Mouse (Mus musculus) megakaryocyte, embryonic 14.5 days (primary cell): Measurements from ENCODE around the gene Selenoi. TPM values are rescaled to one million over a fixed set of nuclear protein-coding genes. Genes with fewer than 3 reads are reported as not detected.
"Not testable (repeated sequence)": the region's sequence is repeated elsewhere in the genome, so short reads cannot be mapped to it uniquely, and the experiment has no call there.

ENCODE experiments used
- H3K27me3 ChIP-seq: replicated peaks from 2 replicates; pipeline ENCODE3; 2012; ENCODE audit warnings: inconsistent platforms
- H3K36me3 ChIP-seq: replicated peaks from 2 replicates; pipeline ENCODE3; 2012; ENCODE audit warnings: low read length, inconsistent platforms, mixed read lengths
- H3K4me1 ChIP-seq: 2 replicates; pipeline ENCODE4 v1.6.1; 2012; ENCODE audit warnings: inconsistent platforms
- H3K4me3 ChIP-seq: replicated peaks from 2 replicates; pipeline ENCODE3; 2012; ENCODE audit warnings: moderate library complexity, mild to moderate bottlenecking, inconsistent platforms
- H3K9me3 ChIP-seq: 2 replicates; pipeline ENCODE4 v1.6.1; 2012; ENCODE audit warnings: inconsistent platforms
- FLI1 ChIP-seq: IDR thresholded peaks from 2 replicates; pipeline ENCODE4 v1.6.1; 2012; ENCODE audit warnings: low read length, inconsistent platforms, mixed read lengths
- GATA1 ChIP-seq: IDR thresholded peaks from 3 replicates; pipeline ENCODE4 v1.6.1; 2012; ENCODE audit warnings: mixed read lengths, low read length, inconsistent platforms, borderline replicate concordance
- polyA plus RNA-seq: library from polyadenylated mRNA; stranded (reverse); fragments of >175 nt; gene quantifications from 2 replicates; pipeline ENCODE4 v1.2.3, GENCODE M21; 2012; ENCODE audit warnings: low replicate concordance; ENCODE audit not compliant: insufficient read depth

Selenoi gene
- polyA plus RNA-seq, 1 experiment, result 0.96 TPM

DNA sequence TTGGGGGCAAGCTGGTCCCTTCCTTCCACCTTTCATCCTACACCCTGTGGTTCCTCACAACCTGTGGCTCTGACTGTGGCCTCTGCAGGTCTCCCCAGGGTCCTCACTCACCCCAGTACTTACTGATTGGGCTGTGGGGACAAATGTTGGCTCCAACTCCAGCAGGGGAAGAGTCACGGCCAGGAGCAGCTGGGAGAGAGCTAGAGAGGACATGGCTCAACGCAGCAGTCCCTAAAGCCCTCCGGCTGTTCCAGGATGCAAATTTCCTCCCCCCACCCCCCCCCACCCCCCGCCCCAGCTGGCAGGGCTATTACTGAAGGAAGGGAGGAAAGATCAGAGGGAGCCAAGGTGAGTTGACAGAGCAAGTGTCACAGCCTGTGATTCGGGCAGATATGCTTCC lies 26.9 kb upstream of the Selenoi start, which contains the start of gene Adgrf3:
Gene Adgrf3, minus strand, starts transcription at position 230 of the 400 bp plus-strand sequence.
- no peak for TF ChIP-seq GATA1
- no peak for TF ChIP-seq FLI1
- no peaks in the 10 kb centered on the region for H3K36me3 ChIP-seq
- H3K4me3 ChIP-seq, result no peak within 1 kb of the TSS
- no peaks in the 10 kb centered on the region for H3K9me3 ChIP-seq
- H3K4me1 ChIP-seq, result peaks cover 21% of the 10 kb centered on the region
- peaks cover 23% of the 10 kb centered on the region for H3K27me3 ChIP-seq

DNA sequence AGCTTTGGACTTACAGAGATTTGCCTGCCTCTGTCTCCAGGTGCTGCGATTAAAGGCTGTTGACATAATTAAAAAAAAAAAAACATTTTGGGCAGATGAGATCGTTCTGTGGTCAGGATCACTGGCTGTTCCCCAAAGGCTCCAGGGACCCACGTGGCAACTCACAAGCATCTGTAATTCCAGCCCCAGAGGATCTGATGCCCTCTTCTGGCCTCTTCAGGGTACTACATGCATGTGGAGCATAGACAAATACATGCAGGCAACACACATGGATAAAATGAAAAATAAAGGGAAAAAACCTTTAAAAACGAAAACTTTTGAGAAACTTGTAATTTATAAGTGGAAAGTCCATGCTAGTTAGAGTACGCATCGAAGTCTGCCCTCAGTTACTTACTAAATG lies 25.1 kb upstream of the Selenoi start:
- TF ChIP-seq FLI1 (no peak), GATA1 (no peak)
- H3K9me3 ChIP-seq, result no peaks in the 10 kb centered on the region
- no peaks in the 10 kb centered on the region for H3K36me3 ChIP-seq
- no peak overlapping the region for H3K4me3 ChIP-seq
- peaks cover 13% of the 10 kb centered on the region; the same call in 1 of the 2 replicates for H3K4me1 ChIP-seq
- H3K27me3 ChIP-seq, result peaks cover 21% of the 10 kb centered on the region

DNA sequence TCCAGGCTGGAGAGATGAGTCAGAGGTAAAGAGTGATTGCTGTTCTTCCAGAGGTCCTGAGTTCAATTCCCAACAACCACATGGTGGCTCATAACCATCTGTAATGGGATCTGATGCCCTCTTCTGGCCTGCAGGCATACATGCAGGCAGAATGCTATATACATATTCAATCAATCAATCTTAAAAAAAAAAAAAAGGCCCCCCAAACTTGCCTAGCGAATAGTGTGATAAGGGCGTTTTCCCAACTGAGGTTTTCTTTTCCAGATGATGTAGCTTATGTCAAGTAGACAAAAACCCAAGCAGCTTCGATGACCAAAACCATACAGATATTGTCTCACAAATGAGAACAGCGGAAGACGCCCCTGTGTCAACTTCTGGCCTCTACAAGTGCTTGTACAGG lies 21.6 kb upstream of the Selenoi start:
- H3K36me3 ChIP-seq, H3K9me3 ChIP-seq, H3K4me3 ChIP-seq, H3K4me1 ChIP-seq: not testable (repeated sequence)
- peaks cover 11% of the 10 kb centered on the region for H3K27me3 ChIP-seq

DNA sequence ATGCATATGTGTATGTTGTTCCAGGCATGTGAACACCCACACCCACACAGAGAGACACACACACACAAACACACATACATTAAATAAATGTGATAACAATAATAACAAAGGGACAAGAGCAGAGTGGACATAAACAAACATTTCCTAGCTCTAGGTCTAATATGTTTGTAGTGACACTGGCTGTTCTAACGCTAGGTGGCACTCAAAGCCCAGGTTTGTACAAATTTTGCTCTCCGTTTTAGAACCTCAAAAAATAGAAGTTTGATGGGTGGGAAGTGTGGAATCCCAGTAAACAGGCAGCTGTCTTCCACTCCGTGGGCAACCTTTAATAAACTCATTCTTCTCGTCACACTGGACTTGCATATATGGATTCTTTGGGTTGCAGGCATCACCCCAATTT lies 17.5 kb upstream of the Selenoi start:
- peaks cover 21% of the 10 kb centered on the region for H3K27me3 ChIP-seq
- peaks cover 5% of the 10 kb centered on the region; the same call in 1 of the 2 replicates for H3K4me1 ChIP-seq
- no peak overlapping the region for H3K4me3 ChIP-seq
- no peaks in the 10 kb centered on the region for H3K36me3 ChIP-seq
- H3K9me3 ChIP-seq, result no peaks in the 10 kb centered on the region
- TF ChIP-seq FLI1 (no peak), GATA1 (no peak)

DNA sequence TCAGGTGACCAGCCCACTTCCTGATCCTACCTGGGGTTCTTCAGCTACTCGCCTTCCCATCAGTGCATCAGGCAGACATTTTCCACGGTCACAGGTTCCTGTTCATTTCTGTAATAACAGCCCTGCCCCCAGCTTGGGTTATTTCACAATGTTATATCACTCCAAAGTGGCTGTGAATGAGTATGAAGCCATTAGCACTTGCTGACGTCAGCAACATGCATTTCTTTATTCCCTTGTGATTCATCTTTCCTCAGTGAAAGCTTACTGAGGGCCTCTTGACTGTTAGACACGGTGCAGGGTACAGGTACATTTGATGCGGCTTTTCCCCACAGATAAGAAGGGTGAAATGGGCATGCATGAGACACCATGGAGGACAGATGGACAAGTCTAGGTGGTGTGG lies 16.4 kb upstream of the Selenoi start:
- peaks cover 19% of the 10 kb centered on the region for H3K27me3 ChIP-seq
- no peaks in the 10 kb centered on the region for H3K9me3 ChIP-seq
- no peaks in the 10 kb centered on the region for H3K36me3 ChIP-seq
- peaks cover 5% of the 10 kb centered on the region; the same call in 1 of the 2 replicates for H3K4me1 ChIP-seq
- TF ChIP-seq FLI1 (no peak), GATA1 (no peak)
- H3K4me3 ChIP-seq, result peak overlapping the region; percentile 15

DNA sequence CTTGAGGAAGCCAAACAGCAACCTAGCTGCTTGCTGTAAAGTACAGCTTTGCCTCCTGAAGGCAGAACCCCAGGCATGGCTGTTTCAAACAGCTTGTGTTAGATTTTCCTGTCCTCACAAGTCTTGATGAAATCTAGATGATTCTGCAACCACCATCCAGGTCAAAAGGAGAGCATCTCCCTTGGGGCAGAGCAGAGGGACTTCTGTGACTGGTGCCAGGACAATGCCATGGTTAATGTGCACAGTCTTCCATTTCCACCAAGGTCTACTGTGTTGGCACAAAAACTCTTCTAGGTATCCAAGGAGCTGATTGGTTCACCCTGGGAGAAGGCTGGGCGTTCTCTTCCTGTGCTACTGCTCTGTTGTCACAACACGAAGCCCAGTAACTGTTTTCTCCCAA lies 12.7 kb upstream of the Selenoi start:
- TF ChIP-seq GATA1 (no peak), FLI1 (no peak)
- peaks cover 17% of the 10 kb centered on the region for H3K27me3 ChIP-seq
- H3K36me3 ChIP-seq, result peaks cover 6% of the 10 kb centered on the region
- no peak overlapping the region for H3K4me3 ChIP-seq
- peaks cover 5% of the 10 kb centered on the region; the same call in 1 of the 2 replicates for H3K4me1 ChIP-seq
- no peaks in the 10 kb centered on the region for H3K9me3 ChIP-seq

DNA sequence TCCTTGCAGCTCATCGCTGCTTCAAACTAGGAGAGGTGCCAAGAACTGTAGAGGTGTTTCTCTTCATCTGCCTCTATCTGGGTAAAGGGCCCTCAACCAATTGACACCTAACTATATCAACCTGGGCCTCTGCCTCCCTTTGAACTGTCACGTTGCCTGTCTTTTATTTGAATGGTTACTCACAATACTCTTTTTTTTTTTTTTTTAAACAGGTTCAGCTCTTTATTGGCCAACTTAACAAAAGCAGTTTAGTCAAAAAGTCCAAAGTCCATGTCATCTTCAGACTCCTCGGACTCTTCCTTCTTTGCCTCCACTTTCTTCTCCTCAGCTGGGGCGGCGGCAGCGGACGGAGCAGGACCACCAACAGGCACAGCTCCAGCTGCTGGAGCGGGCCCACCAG lies 11.7 kb upstream of the Selenoi start:
- peaks cover 14% of the 10 kb centered on the region for H3K27me3 ChIP-seq
- TF ChIP-seq FLI1 (no peak), GATA1 (no peak)
- peaks cover 2% of the 10 kb centered on the region; the same call in 1 of the 2 replicates for H3K4me1 ChIP-seq

DNA sequence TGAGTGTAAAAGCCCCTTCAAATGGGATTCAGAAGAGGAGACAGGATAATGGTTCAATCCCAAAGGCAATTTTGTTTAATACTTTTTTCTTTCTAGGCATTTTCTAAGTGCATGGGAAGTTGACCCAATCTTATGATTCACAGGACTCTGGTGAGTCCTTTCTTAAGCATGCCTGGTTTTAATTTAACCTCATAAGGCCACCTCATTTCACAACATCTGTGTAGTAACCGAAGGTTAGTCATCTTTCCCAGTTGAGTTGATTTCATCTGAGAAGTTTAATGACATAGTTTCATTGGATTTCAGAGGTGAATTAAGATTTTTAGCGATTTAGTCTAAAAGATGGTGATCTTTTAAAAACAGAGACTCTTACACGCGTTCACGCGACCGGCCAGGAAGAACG lies 9.7 kb upstream of the Selenoi start:
- H3K9me3 ChIP-seq, result no peaks in the 10 kb centered on the region
- peaks cover 6% of the 10 kb centered on the region for H3K36me3 ChIP-seq
- no peaks in the 10 kb centered on the region for H3K4me1 ChIP-seq
- H3K27me3 ChIP-seq, result peaks cover 6% of the 10 kb centered on the region
- no peak overlapping the region for H3K4me3 ChIP-seq
- no peak for TF ChIP-seq FLI1
- TF ChIP-seq GATA1, result no peak

More for the DNA sequence above, 11.7 kb upstream of the Selenoi start:
- Histone ChIP-seq H3K9me3 (no peaks in the 10 kb centered on the region), H3K4me3 (no peak overlapping the region), H3K36me3 (peaks cover 6% of the 10 kb centered on the region)

DNA sequence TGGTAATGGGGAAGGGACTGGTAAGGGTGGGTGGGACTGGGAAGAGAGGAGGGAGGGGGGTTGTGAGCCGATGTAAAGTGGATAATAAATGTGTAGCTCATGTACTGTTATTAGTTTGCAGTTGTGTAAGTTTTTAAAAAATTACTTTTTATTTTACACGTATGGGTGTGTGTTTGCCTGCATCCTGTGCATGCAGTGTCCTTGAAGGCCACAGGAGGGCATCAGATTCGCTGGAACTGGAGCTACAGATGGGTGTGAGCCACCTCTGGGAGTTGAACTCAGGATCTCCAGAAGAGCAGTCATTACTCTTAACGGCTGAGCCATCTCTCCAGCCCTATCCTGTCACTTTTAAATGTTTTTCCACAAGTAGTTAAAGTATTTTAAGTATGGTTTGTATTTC lies 1.5 kb upstream of the Selenoi start:
- Histone ChIP-seq H3K27me3 (no peaks in the 10 kb centered on the region), H3K4me1 (peaks cover 37% of the 10 kb centered on the region), H3K4me3 (no peak overlapping the region), H3K36me3 (peaks cover 8% of the 10 kb centered on the region), H3K9me3 (no peaks in the 10 kb centered on the region)
- TF ChIP-seq GATA1, result no peak
- no peak for TF ChIP-seq FLI1

DNA sequence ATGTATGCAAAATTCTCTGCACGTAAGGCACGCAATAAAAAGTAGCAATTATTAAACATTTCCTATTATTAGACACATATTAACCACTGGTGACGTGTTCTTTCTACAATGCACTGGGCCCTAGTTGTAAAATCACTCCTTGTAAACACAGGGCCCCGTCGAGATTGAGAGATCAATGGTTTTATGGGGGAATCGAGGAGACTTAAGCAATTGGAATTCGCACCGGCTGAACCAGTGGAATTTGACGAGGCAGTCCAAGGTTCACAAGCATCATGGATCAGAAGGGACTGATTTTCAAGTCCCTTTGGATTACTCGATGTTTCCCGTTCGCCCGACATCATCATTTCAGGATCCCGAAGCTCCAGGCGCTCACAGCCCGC lies 500 bp upstream of the Selenoi start:
- H3K4me1 ChIP-seq, result peaks cover 47% of the 10 kb centered on the region
- peak overlapping the region; percentile 93 for H3K4me3 ChIP-seq
- TF ChIP-seq FLI1, result no peak
- no peak for TF ChIP-seq GATA1
- H3K36me3 ChIP-seq, result peaks cover 8% of the 10 kb centered on the region
- no peaks in the 10 kb centered on the region for H3K27me3 ChIP-seq
- no peaks in the 10 kb centered on the region for H3K9me3 ChIP-seq

DNA sequence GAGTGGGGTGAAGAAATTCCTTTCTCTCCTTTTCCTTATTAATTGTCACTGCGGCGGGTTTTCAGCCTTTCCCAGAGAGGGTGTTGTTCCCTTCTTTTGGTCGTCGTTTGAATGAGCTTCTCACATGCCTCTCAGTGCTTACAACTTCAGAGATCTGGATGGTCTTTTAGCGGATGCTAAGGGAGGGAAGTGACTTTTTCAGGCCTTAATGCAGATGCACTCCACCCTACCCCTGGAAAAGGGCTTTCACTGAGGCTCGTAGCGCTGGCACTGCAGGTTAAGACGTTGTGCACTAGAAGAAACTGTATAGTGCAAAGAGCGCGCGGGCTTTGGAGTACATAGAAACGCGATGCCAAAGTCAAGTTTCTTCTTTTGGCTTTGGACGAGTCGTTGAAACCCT lies 661 bp downstream of the Selenoi start:
- TF ChIP-seq FLI1, result no peak
- TF ChIP-seq GATA1, result no peak
- H3K4me1 ChIP-seq, result peaks cover 57% of the 10 kb centered on the region
- H3K27me3 ChIP-seq, result no peaks in the 10 kb centered on the region
- no peaks in the 10 kb centered on the region for H3K9me3 ChIP-seq
- peak overlapping the region; percentile 93 for H3K4me3 ChIP-seq
- H3K36me3 ChIP-seq, result peaks cover 8% of the 10 kb centered on the region
